Mouse (Mus musculus): ENCODE data around the gene Timp2. TPM values are rescaled to one million over a fixed set of nuclear protein-coding genes. Genes with fewer than 3 reads are reported as not detected.
A peak's percentile ranks its signal among the peaks of the same experiment; 100 is the strongest.

Gene Timp2
- polyA plus RNA-seq, 1 experiment from 2014 or later, result 72.7 TPM

DNA sequence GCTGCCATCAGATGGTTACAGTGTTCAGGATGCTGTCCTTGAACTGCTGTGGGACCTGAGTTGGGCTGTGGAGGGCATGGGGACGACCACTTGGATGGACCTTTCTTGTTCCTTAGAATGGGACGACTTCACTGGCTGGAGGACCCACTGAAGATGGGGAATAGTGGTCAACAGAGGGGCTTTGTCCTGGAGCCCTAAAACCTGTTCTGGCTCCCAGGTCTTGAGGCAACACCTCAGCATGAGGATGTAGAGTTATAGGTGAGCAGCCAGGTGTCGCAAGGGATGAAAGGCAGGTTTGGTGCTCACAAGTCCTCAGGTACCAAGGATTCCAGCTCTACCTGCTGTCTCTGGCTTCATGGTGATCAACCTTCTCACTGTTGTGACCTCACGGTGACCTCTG is 29.0 kb downstream of the Timp2 start:
- H3K4me1 ChIP-seq (replicated peaks; ENCODE audit: control insufficient read depth, insufficient read depth), result 0 out of 2 replicates have a peak, but pooled peaks cover 3% of the 10 kb centered on the region
- no peaks in the 10 kb centered on the region for H3K27me3 ChIP-seq (ENCODE audit: control insufficient read depth, insufficient read depth, low read length)
- H3K9me3 ChIP-seq (ENCODE audit: control insufficient read depth, low read length), result no peaks in the 10 kb centered on the region
- no peak overlapping the region for H3K4me2 ChIP-seq (replicated peaks; ENCODE audit: low read depth)
- ATAC-seq (ENCODE audit: low FRiP score, low TSS enrichment) (no peak), DNase-seq (ENCODE audit: low spot score) (no peak)
- H3K36me3 ChIP-seq (ENCODE audit: control insufficient read depth, insufficient read depth, low read length), result no peaks in the 10 kb centered on the region
- WGBS, result 82% methylated on average over 4 of the region's 4 CpGs
- H3K9ac ChIP-seq (ENCODE audit: low read length), result no peak overlapping the region
- peak overlapping the region; percentile 78; the same call in 1 of the 2 replicates for H3K27ac ChIP-seq (replicated peaks)
- TF ChIP-seq EP300 (optimal IDR thresholded peaks at IDR 0.05), result no peak
- TF ChIP-seq CTCF (IDR thresholded peaks at IDR 0.05; ENCODE audit: low read depth), result no peak
- no peak overlapping the region for H3K4me3 ChIP-seq (ENCODE audit: low read depth, low read length)

DNA sequence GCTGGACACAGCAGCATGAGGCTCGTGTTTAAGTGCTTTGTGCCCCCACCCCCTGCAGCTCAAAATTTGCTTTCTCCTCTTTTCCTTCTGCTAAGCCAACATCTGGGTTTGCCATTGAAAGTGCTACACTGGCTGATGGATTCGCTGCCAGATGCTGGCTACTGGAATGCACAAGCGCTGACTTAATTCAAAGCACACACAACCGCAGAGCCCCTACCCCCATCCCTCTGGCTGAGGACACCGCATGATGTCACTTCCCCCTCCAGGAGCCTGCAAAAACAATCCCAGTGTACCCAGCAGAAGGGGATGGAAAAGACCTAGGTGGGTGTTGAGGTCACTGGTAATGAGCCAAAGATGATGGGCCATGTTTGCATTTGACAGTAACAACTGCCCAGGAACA is 31.0 kb downstream of the Timp2 start:
- no peak overlapping the region for H3K27ac ChIP-seq (replicated peaks)
- H3K36me3 ChIP-seq (ENCODE audit: control insufficient read depth, insufficient read depth, low read length), result no peaks in the 10 kb centered on the region
- no peak overlapping the region for H3K9ac ChIP-seq (ENCODE audit: low read length)
- ATAC-seq (ENCODE audit: low FRiP score, low TSS enrichment) (no peak), DNase-seq (ENCODE audit: low spot score) (no peak)
- H3K4me1 ChIP-seq (replicated peaks; ENCODE audit: control insufficient read depth, insufficient read depth), result 0 out of 2 replicates have a peak, but pooled peaks cover 3% of the 10 kb centered on the region
- H3K4me2 ChIP-seq (replicated peaks; ENCODE audit: low read depth), result no peak overlapping the region
- H3K9me3 ChIP-seq (ENCODE audit: control insufficient read depth, low read length), result no peaks in the 10 kb centered on the region
- H3K27me3 ChIP-seq (ENCODE audit: control insufficient read depth, insufficient read depth, low read length), result no peaks in the 10 kb centered on the region
- no peak overlapping the region for H3K4me3 ChIP-seq (ENCODE audit: low read depth, low read length)
- 49% methylated on average over 5 of the region's 5 CpGs for WGBS
- TF ChIP-seq CTCF (IDR thresholded peaks at IDR 0.05; ENCODE audit: low read depth), result no peak
- no peak for TF ChIP-seq EP300 (optimal IDR thresholded peaks at IDR 0.05)

DNA sequence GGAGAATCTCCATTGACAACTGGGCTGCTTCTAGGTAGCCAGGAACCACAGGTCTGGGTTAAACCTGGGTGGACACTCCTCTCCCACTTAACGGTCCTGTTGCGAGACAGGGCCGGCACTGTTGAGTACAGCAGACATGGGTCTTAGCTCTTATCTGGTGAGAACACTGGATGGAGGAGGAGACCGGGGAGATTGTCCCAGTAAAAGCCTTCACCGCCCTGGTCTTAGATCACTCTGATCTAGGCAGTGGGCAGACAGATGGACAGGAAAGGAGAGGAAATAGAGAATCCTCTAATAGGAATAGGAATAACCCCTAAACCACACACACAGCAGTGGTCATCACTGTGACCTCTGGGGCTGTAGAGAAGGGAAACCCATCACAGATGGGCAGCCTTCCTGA is 31.6 kb downstream of the Timp2 start:
- Histone ChIP-seq H3K9ac (ENCODE audit: low read length) (no peak overlapping the region), H3K4me2 (replicated peaks; ENCODE audit: low read depth) (no peak overlapping the region), H3K4me3 (ENCODE audit: low read depth, low read length) (no peak overlapping the region), H3K27me3 (ENCODE audit: control insufficient read depth, insufficient read depth, low read length) (no peaks in the 10 kb centered on the region), H3K36me3 (ENCODE audit: control insufficient read depth, insufficient read depth, low read length) (no peaks in the 10 kb centered on the region; the same call in 1 of the 2 replicates), H3K27ac (replicated peaks) (no peak overlapping the region), H3K9me3 (ENCODE audit: control insufficient read depth, low read length) (no peaks in the 10 kb centered on the region), H3K4me1 (replicated peaks; ENCODE audit: control insufficient read depth, insufficient read depth) (0 out of 2 replicates have a peak, but pooled peaks cover 3% of the 10 kb centered on the region)
- TF ChIP-seq CTCF (IDR thresholded peaks at IDR 0.05; ENCODE audit: low read depth) (no peak), EP300 (optimal IDR thresholded peaks at IDR 0.05) (no peak)
- ATAC-seq (ENCODE audit: low FRiP score, low TSS enrichment) (no peak), DNase-seq (ENCODE audit: low spot score) (no peak)
- 87% methylated on average over 5 of the region's 5 CpGs for WGBS

DNA sequence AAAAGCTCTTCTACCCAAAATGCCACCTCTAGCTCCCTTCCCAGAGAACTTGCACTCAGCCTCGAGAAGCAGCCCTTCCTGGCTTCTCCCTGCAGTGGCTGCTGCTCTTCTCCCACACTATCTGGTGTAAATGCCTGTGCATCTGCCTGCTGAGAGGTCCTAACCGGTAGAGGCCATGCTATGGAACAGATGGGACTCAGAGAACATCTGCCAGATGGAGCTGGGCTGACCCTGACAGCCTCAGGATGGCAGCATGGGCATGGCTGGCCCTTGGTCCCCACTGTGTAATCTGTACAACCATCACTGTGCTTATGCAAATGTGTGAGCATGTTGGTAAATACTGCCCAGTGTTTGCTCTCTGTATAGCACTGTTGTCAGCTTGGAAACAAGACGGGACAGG is 32.9 kb downstream of the Timp2 start:
- Histone ChIP-seq H3K4me3 (ENCODE audit: low read depth, low read length) (no peak overlapping the region), H3K9ac (ENCODE audit: low read length) (no peak overlapping the region), H3K4me2 (replicated peaks; ENCODE audit: low read depth) (no peak overlapping the region), H3K27ac (replicated peaks) (no peak overlapping the region), H3K4me1 (replicated peaks; ENCODE audit: control insufficient read depth, insufficient read depth) (no peaks in the 10 kb centered on the region), H3K9me3 (ENCODE audit: control insufficient read depth, low read length) (no peaks in the 10 kb centered on the region), H3K36me3 (ENCODE audit: control insufficient read depth, insufficient read depth, low read length) (no peaks in the 10 kb centered on the region; the same call in 1 of the 2 replicates), H3K27me3 (ENCODE audit: control insufficient read depth, insufficient read depth, low read length) (no peaks in the 10 kb centered on the region)
- ATAC-seq (ENCODE audit: low FRiP score, low TSS enrichment) (no peak), DNase-seq (ENCODE audit: low spot score) (no peak)
- TF ChIP-seq CTCF (IDR thresholded peaks at IDR 0.05; ENCODE audit: low read depth) (no peak), EP300 (optimal IDR thresholded peaks at IDR 0.05) (no peak)
- 59% methylated on average over 3 of the region's 3 CpGs for WGBS

DNA sequence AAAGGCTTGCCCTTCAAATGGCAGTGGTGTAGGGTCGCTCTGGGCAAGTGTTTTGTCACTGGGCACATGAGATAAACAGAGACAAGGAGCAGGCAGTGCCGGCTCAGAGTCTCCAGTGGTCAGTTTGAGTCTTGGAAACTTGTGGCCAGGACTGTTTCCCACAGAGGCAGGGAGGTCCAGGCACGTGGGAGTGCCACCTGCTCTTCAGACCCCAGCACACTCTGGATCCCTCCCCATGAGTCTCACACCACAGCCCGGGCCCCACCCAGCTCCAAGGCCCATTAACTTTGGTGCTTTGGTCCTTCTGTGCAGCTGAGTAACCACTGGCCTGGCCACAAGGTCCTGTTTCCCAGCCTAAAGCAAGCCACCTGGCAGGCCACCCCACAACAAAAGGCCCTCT is 33.6 kb downstream of the Timp2 start:
- Histone ChIP-seq H3K9me3 (ENCODE audit: control insufficient read depth, low read length) (no peaks in the 10 kb centered on the region), H3K27ac (replicated peaks) (no peak overlapping the region; the same call in 1 of the 2 replicates)

DNA sequence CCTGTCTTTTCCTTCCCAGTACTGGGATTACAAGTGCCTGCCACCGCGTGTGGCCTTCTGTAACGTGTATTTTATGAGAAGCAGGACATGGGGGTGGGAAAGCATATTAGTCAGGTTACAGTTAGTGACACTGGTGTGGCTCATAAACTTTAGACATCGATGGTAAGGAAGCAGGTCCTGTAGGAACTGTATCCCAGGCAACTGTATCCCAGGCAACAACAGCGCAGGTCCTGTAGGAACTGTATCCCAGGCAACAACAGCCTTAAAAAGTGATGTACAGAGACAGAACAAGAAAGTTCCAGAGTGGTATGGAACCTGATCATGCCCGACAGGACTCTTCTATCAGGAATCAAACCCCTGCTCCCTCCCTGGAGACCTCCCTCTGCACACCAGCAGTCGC is 34.0 kb downstream of the Timp2 start:
- ATAC-seq (ENCODE audit: low FRiP score, low TSS enrichment) (no peak), DNase-seq (ENCODE audit: low spot score) (no peak)
- Histone ChIP-seq H3K27ac (replicated peaks) (no peak overlapping the region; the same call in 1 of the 2 replicates), H3K9ac (ENCODE audit: low read length) (no peak overlapping the region), H3K4me3 (ENCODE audit: low read depth, low read length) (no peak overlapping the region), H3K4me1 (replicated peaks; ENCODE audit: control insufficient read depth, insufficient read depth) (no peaks in the 10 kb centered on the region), H3K36me3 (ENCODE audit: control insufficient read depth, insufficient read depth, low read length) (no peaks in the 10 kb centered on the region; the same call in 1 of the 2 replicates), H3K27me3 (ENCODE audit: control insufficient read depth, insufficient read depth, low read length) (no peaks in the 10 kb centered on the region), H3K4me2 (replicated peaks; ENCODE audit: low read depth) (no peak overlapping the region), H3K9me3 (ENCODE audit: control insufficient read depth, low read length) (no peaks in the 10 kb centered on the region)
- no peak for TF ChIP-seq CTCF (IDR thresholded peaks at IDR 0.05; ENCODE audit: low read depth)
- TF ChIP-seq EP300 (optimal IDR thresholded peaks at IDR 0.05), result no peak
- 84% methylated on average over 7 of the region's 7 CpGs for WGBS

More for the DNA sequence above, 33.6 kb downstream of the Timp2 start:
- no peak for DNase-seq (ENCODE audit: low spot score)
- ATAC-seq (ENCODE audit: low FRiP score, low TSS enrichment), result no peak
- H3K4me2 ChIP-seq (replicated peaks; ENCODE audit: low read depth), result no peak overlapping the region
- TF ChIP-seq CTCF (IDR thresholded peaks at IDR 0.05; ENCODE audit: low read depth), result no peak
- no peak for TF ChIP-seq EP300 (optimal IDR thresholded peaks at IDR 0.05)
- H3K36me3 ChIP-seq (ENCODE audit: control insufficient read depth, insufficient read depth, low read length), result no peaks in the 10 kb centered on the region; the same call in 1 of the 2 replicates
- no peaks in the 10 kb centered on the region for H3K27me3 ChIP-seq (ENCODE audit: control insufficient read depth, insufficient read depth, low read length)
- H3K9ac ChIP-seq (ENCODE audit: low read length), result no peak overlapping the region
- 63% methylated on average over 4 of the region's 4 CpGs for WGBS
- no peak overlapping the region for H3K4me3 ChIP-seq (ENCODE audit: low read depth, low read length)
- no peaks in the 10 kb centered on the region for H3K4me1 ChIP-seq (replicated peaks; ENCODE audit: control insufficient read depth, insufficient read depth)
